Comparison of ENCODE assay signal across 26 mouse cellular contexts in the genomic region with DNA sequence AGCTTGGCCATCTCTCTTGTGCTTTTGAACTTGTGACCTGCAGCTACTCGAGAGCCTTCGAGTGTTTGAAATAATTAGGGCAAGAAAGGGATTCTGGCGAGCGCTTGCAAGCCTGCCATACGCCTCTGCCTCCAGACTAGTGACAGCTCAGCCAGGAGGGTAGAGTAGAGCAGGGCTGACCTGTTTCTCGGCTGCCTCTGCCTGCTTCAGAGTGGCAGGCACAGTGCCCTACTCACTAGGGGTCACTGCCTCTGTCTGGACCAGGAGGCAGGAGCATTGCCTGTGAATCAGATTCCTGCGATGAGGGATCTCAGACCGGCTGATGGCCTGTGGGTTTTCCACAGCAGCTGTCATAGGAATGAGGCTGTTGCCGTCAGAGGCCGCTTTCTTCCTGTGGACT. TPM values are rescaled to one million over a fixed set of nuclear protein-coding genes. Genes with fewer than 3 reads are reported as not detected.
A peak's percentile ranks its signal among the peaks of the same experiment; 100 is the strongest.
DNase-seq lines count a peak whose midpoint lies in the region; ATAC-seq and TF ChIP-seq lines count a peak whose summit lies in the region.
"Had no signal": no experiment of that assay in that cellular context is flagged by ENCODE, and none has a peak within 500 bp of the region (broad histone marks: within the 10 kb centered on the region; RNA-seq: fewer than 3 reads in every experiment).

No protein-coding gene starts in this region.

- no peaks in the 10 kb centered on the region for H3K36me3 ChIP-seq in embryonic facial prominence, embryonic 14.5 days (ENCODE audit: control insufficient read depth, insufficient read depth, low read length)
- H3K36me3 ChIP-seq in embryonic facial prominence, embryonic 10.5 days (replicated peaks), result no peaks in the 10 kb centered on the region
- H3K36me3 ChIP-seq in neural tube, embryonic 12.5 days, result no peaks in the 10 kb centered on the region
- H3K36me3 ChIP-seq in hindbrain, postnatal 0 days (ENCODE audit: insufficient read depth, low read length), result no peaks in the 10 kb centered on the region
- H3K36me3 ChIP-seq: heart, embryonic 13.5 days; intestine, embryonic 15.5 days; limb, embryonic 10.5 days had no signal

- no peaks in the 10 kb centered on the region for H3K9me3 ChIP-seq in embryonic facial prominence, embryonic 14.5 days (ENCODE audit: control insufficient read depth, low read length)
- no peaks in the 10 kb centered on the region for H3K9me3 ChIP-seq in embryonic facial prominence, embryonic 10.5 days
- no peaks in the 10 kb centered on the region for H3K9me3 ChIP-seq in neural tube, embryonic 12.5 days
- H3K9me3 ChIP-seq in hindbrain, postnatal 0 days (ENCODE audit: low read length), result no peaks in the 10 kb centered on the region
- H3K9me3 ChIP-seq: heart, embryonic 13.5 days; intestine, embryonic 15.5 days; limb, embryonic 10.5 days had no signal

- peak; percentile 30; the same call in 1 of the 2 replicates for ATAC-seq in embryonic facial prominence, embryonic 14.5 days (ENCODE audit: low read depth)
- peak; percentile 42; the same call in 1 of the 2 replicates for ATAC-seq in neural tube, embryonic 12.5 days (ENCODE audit: low FRiP score, low read depth)
- peak; percentile 51; the same call in 1 of the 2 replicates for ATAC-seq in hindbrain, postnatal 0 days
- ATAC-seq in megakaryocyte, adult 5-6 weeks (ENCODE audit: poor library complexity, severe bottlenecking), result no peak
- ATAC-seq: forebrain, embryonic 14.5 days; intestine, embryonic 15.5 days; liver, postnatal 0 days had no signal

- no peak for DNase-seq in embryonic facial prominence, embryonic 14.5 days (ENCODE audit: low spot score)
- no peak for DNase-seq in embryonic facial prominence, embryonic 10.5 days (ENCODE audit: low spot score)
- DNase-seq in neural tube, embryonic 10.5 days (ENCODE audit: extremely low spot score, low spot score), result no peak
- peak; percentile 28 for DNase-seq in hindbrain, postnatal 0 days (ENCODE audit: low spot score)
- DNase-seq in retina, embryonic 14.5 days (ENCODE audit: low spot score), result peak; percentile 61
- no peak for DNase-seq in adrenal gland, adult 2 months
- DNase-seq: adrenal gland, adult 8-10 months; gastrocnemius, postnatal 14 days; heart, adult 18-20 months; kidney, adult 9 months; kidney, postnatal 36 days; liver, postnatal 0 days; lung, postnatal 10 days; right cerebral cortex, postnatal 14 days; spleen, adult 18-20 months; thymus, postnatal 4 days had no signal

- no peak; the same call in 1 of the 2 replicates for TF ChIP-seq CTCF in hindbrain, postnatal 0 days (IDR thresholded peaks at IDR 0.05; ENCODE audit: low read depth)

- no peak overlapping the region for H3K4me2 ChIP-seq in embryonic facial prominence, embryonic 14.5 days (ENCODE audit: low read depth, low read length)
- H3K4me2 ChIP-seq in neural tube, embryonic 12.5 days (replicated peaks), result no peak overlapping the region
- no peak overlapping the region for H3K4me2 ChIP-seq in hindbrain, postnatal 0 days (ENCODE audit: low read depth, low read length)
- H3K4me2 ChIP-seq: heart, embryonic 13.5 days; intestine, embryonic 15.5 days had no signal

- no peak overlapping the region for H3K27ac ChIP-seq in embryonic facial prominence, embryonic 14.5 days (replicated peaks; ENCODE audit: low read depth, low read length)
- H3K27ac ChIP-seq in embryonic facial prominence, embryonic 10.5 days (replicated peaks), result no peak overlapping the region
- H3K27ac ChIP-seq in neural tube, embryonic 12.5 days, result no peak overlapping the region
- no peak overlapping the region for H3K27ac ChIP-seq in hindbrain, postnatal 0 days
- H3K27ac ChIP-seq: heart, embryonic 13.5 days; intestine, embryonic 15.5 days; limb, embryonic 10.5 days had no signal

- WGBS in embryonic facial prominence, embryonic 14.5 days, result 46% methylated on average over 10 of the region's 10 CpGs
- WGBS in embryonic facial prominence, embryonic 10.5 days, result 58% methylated on average over 10 of the region's 10 CpGs
- WGBS in neural tube, embryonic 12.5 days, result 62% methylated on average over 10 of the region's 10 CpGs
- WGBS in hindbrain, postnatal 0 days, result 44% methylated on average over 10 of the region's 10 CpGs

- no peaks in the 10 kb centered on the region; the same call in 1 of the 2 replicates for H3K27me3 ChIP-seq in embryonic facial prominence, embryonic 14.5 days (replicated peaks; ENCODE audit: control insufficient read depth, insufficient read depth, low read length)
- no peaks in the 10 kb centered on the region for H3K27me3 ChIP-seq in embryonic facial prominence, embryonic 10.5 days (replicated peaks; ENCODE audit: low read depth, poor library complexity, severe bottlenecking)
- H3K27me3 ChIP-seq in neural tube, embryonic 12.5 days (replicated peaks), result 0 out of 2 replicates have a peak, but pooled peaks cover 3% of the 10 kb centered on the region
- no peaks in the 10 kb centered on the region for H3K27me3 ChIP-seq in hindbrain, postnatal 0 days (ENCODE audit: insufficient read depth, low read length)

- no peak overlapping the region for H3K4me3 ChIP-seq in embryonic facial prominence, embryonic 14.5 days (ENCODE audit: low read depth, low read length)
- H3K4me3 ChIP-seq in embryonic facial prominence, embryonic 10.5 days, result no peak overlapping the region
- H3K4me3 ChIP-seq in neural tube, embryonic 12.5 days, result no peak overlapping the region
- no peak overlapping the region for H3K4me3 ChIP-seq in hindbrain, postnatal 0 days (ENCODE audit: low read length)
- H3K4me3 ChIP-seq: heart, embryonic 13.5 days; intestine, embryonic 15.5 days; limb, embryonic 10.5 days; myocyte had no signal

- no peaks in the 10 kb centered on the region for H3K4me1 ChIP-seq in embryonic facial prominence, embryonic 14.5 days (ENCODE audit: control insufficient read depth, insufficient read depth, low read length)
- H3K4me1 ChIP-seq in embryonic facial prominence, embryonic 10.5 days, result peaks cover under 1% of the 10 kb centered on the region; the same call in 1 of the 2 replicates
- peaks cover 2% of the 10 kb centered on the region; the same call in 1 of the 2 replicates for H3K4me1 ChIP-seq in neural tube, embryonic 12.5 days
- no peaks in the 10 kb centered on the region for H3K4me1 ChIP-seq in hindbrain, postnatal 0 days (ENCODE audit: insufficient read depth, low read length)
- H3K4me1 ChIP-seq: heart, embryonic 13.5 days; intestine, embryonic 15.5 days had no signal

- H3K9ac ChIP-seq in embryonic facial prominence, embryonic 14.5 days (ENCODE audit: low read depth, low read length), result no peak overlapping the region
- no peak overlapping the region for H3K9ac ChIP-seq in neural tube, embryonic 12.5 days
- no peak overlapping the region for H3K9ac ChIP-seq in hindbrain, postnatal 0 days (replicated peaks; ENCODE audit: low read length)
- H3K9ac ChIP-seq: heart, embryonic 13.5 days; intestine, embryonic 15.5 days; liver, postnatal 0 days had no signal

RNA-seq across cellular contexts. Expression of a gene that starts 55.1 kb away (rescaled TPM):
- 0.15 and 0.56 TPM in 2 replicates for polyA plus RNA-seq in embryonic facial prominence, embryonic 14.5 days (2014; fragmentation: Nextera tagmentation; extraction: Ambion mirVana)
- polyA plus RNA-seq in embryonic facial prominence, embryonic 10.5 days (2016; fragmentation: Nextera tagmentation; extraction: Ambion mirVana), result 1.1 and 1.7 TPM in 2 replicates
- polyA plus RNA-seq in neural tube, embryonic 12.5 days (2016; fragmentation: Nextera tagmentation; extraction: Ambion mirVana), result 17.7 and 21.3 TPM in 2 replicates
- total RNA-seq in hindbrain, postnatal 0 days (2014; rRNA removed), result 31.6 and 53.0 TPM in 2 replicates
- polyA plus RNA-seq in hindbrain, postnatal 0 days (2015; fragmentation: Nextera tagmentation; extraction: Ambion mirVana), result 7.7 and 8.4 TPM in 2 replicates
- total RNA-seq in megakaryocyte, adult 5-6 weeks (2015), result not detected in 2 replicates
- not detected in 2 replicates for total RNA-seq in megakaryocyte, adult 5-6 weeks (2017)
- under 1 TPM; 0.24 to 0.55 TPM for total RNA-seq in adrenal gland, adult 2 months (2021)
- polyA plus RNA-seq in adrenal gland, adult 2 months (2012; rRNA removed), result 0.59 and 1.0 TPM in 2 replicates
- total RNA-seq: heart, adult 18-20 months; heart, postnatal 25 days; liver, adult 2 months; megakaryocyte progenitor cell, adult 5-6 weeks had no signal
- polyA plus RNA-seq: liver, adult 2 months; liver, postnatal 0 days had no signal

Comparison
In these comparisons a context has a peak if more than half of its experiments do, and no peak if none do; other contexts are left out.
1. DNase-seq: peak in hindbrain, postnatal 0 days (single experiment) and retina, embryonic 14.5 days (single experiment); none in embryonic facial prominence, embryonic 14.5 days (single experiment), embryonic facial prominence, embryonic 10.5 days (single experiment), neural tube, embryonic 10.5 days (single experiment) and adrenal gland, adult 2 months (single experiment).